Mouse (Mus musculus) heart, postnatal 0 days (tissue): ENCODE data around the gene Thop1.

Source experiments
- CTCF ChIP-seq: IDR thresholded peaks from 2 replicates; pipeline ENCODE4 v1.5.1; 2016; ENCODE audit warnings: antibody characterized with exemption, control low read depth, low read depth
- EP300 ChIP-seq: IDR thresholded peaks from 2 replicates; pipeline ENCODE4 v1.6.1; 2016; ENCODE audit warnings: antibody characterized with exemption, low read depth

DNA sequence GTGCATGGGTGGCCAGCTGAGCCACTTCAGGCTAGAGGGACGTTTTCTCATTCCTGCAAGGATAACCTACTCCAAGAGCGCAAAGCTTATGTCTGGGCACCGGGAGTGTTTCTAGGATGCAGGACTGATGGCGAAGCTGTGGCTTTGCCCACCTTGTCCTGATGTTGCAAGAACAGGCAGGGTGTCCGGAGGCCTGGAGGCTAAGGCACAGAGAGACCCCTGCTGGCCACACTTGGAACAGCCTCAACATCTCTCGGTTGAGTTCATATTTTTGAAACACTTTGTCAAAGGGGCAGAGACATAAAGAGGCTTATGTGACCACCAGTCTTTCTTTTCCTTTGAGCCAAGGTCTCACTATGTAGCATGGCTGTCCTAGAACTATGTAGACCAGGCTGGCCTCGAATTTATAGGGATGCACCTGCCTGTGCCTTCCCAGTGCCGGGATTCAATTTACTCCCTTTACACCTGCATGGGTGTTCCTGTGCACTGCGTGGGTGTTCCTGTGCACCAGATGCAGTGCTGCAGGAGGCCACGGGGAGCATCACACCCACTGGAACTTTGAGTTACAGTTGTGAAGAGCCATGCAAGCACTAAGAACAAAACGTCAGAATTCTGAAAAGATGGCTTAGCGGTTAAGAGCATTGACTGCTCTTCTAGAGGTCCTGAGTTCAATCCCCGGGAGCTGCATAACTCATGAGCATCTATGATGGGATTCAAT is 28.2 kb upstream of the Thop1 start:
- TF ChIP-seq CTCF = peak; percentile 86
- no peak for TF ChIP-seq EP300
